Mouse (Mus musculus): ENCODE measurements around the gene Usp35. TPM values are rescaled to one million over a fixed set of nuclear protein-coding genes. Genes with fewer than 3 reads are reported as not detected.

Usp35 gene
- total and polyA plus RNA-seq, 3 experiments: 0.58 to 2.2 TPM; not detected in 1

DNA sequence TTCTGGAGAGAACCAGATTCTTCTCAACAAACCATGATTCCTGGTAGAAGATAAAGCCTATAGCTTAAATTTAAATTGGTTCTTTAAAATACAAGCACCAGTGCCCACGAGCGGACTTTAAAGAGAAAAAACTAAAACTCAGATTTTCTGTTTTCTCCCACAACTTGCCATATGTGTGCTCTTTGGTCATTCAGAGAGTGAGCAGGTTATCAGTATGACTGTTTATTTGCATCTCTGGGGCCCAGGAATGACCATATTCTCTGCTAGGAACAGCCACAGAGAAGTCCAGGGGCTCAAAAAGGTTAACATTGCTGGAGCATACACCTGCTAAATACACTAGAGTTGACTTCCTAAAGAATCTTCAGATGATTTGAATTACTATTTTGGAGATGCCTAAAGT, 33.5 kb downstream of the Usp35 start (continued):
- no peak for TF ChIP-seq CHD2 (IDR thresholded peaks at IDR 0.05; ENCODE audit: low read length)

GRCm38 (mm10) chr7:97297466-97297865, 34.4 kb downstream of the Usp35 start:
- peaks cover 4 to 10% of the 10 kb centered on the region in 2 experiments; a peak in 3 of 4 replicates for H3K36me3 ChIP-seq (ENCODE audit: control insufficient read depth in 1 of 2, insufficient read depth in 2 of 2, low read length in 2 of 2)
- H3K9me3 ChIP-seq (replicated peaks; ENCODE audit: insufficient read depth, low read length): no peaks in the 10 kb centered on the region

GRCm38 (mm10) chr7:97296986-97297385, 34.8 kb downstream of the Usp35 start:
- H3K4me3 ChIP-seq (ENCODE audit: control insufficient read depth in 1 of 2, insufficient read depth in 1 of 2, low read depth in 2 of 2, low read length in 2 of 2): no peak overlapping the region

More at GRCm38 (mm10) chr7:97297466-97297865, 34.4 kb downstream of the Usp35 start:
- Histone ChIP-seq H3K79me2 (ENCODE audit: control insufficient read depth, insufficient read depth, low read length, poor library complexity) (no peaks in the 10 kb centered on the region), H3K9ac (ENCODE audit: control insufficient read depth, low read depth, low read length, poor library complexity, severe bottlenecking) (no peak overlapping the region), H3K27me3 (ENCODE audit: control insufficient read depth in 1 of 2, insufficient read depth in 2 of 2, low read length in 2 of 2) (no peaks in the 10 kb centered on the region), H3K4me1 (ENCODE audit: control insufficient read depth in 1 of 2, insufficient read depth in 2 of 2, low read length in 2 of 2) (peaks cover 5 to 14% of the 10 kb centered on the region in 2 experiments), H3K27ac (ENCODE audit: control insufficient read depth, low read depth, low read length) (no peak overlapping the region), H3K4me3 (ENCODE audit: control insufficient read depth in 1 of 2, insufficient read depth in 1 of 2, low read depth in 2 of 2, low read length in 2 of 2) (no peak overlapping the region)
- DNase-seq (ENCODE audit: low read depth, low spot score): peak; percentile 79
- TF ChIP-seq ZC3H11A (IDR thresholded peaks at IDR 0.05; ENCODE audit: low read depth, low read length) (peak; percentile 96), GABPA (IDR thresholded peaks at IDR 0.05; ENCODE audit: low read depth, low read length) (no peak), TCF12 (IDR thresholded peaks at IDR 0.05; ENCODE audit: low read depth, low read length) (no peak), USF1 (IDR thresholded peaks at IDR 0.05; ENCODE audit: low read depth, low read length) (no peak), KAT2A (conservative IDR thresholded peaks at IDR 0.05; ENCODE audit: low read depth, low read length) (no peak), BHLHE40 (IDR thresholded peaks at IDR 0.05; ENCODE audit: borderline replicate concordance, low read depth, low read length) (no peak), RAD21 (IDR thresholded peaks at IDR 0.05; ENCODE audit: low read depth, low read length) (peak; percentile 95), E2F4 (IDR thresholded peaks at IDR 0.05; ENCODE audit: borderline replicate concordance, low read depth, low read length) (no peak), CHD1 (IDR thresholded peaks at IDR 0.05; ENCODE audit: low read depth, low read length) (no peak), SMC3 (IDR thresholded peaks at IDR 0.05; ENCODE audit: low read depth, low read length) (peak; percentile 96), CTCF (IDR thresholded peaks at IDR 0.05 in 2 of 3, conservative IDR thresholded peaks at IDR 0.05 in 1 of 3; ENCODE audit: control insufficient read depth in 1 of 3, insufficient read depth in 1 of 3, low read depth in 2 of 3, low read length in 3 of 3, poor library complexity in 1 of 3, severe bottlenecking in 1 of 3) (peak; percentile 45 to 92 (median 91)), TAL1 (IDR thresholded peaks at IDR 0.05; ENCODE audit: low read length) (no peak), MAZ (IDR thresholded peaks at IDR 0.05; ENCODE audit: low read depth, low read length) (no peak), NELFE (IDR thresholded peaks at IDR 0.05; ENCODE audit: low read depth, low read length) (no peak)

More at GRCm38 (mm10) chr7:97296986-97297385, 34.8 kb downstream of the Usp35 start:
- H3K36me3 ChIP-seq (ENCODE audit: control insufficient read depth in 1 of 2, insufficient read depth in 2 of 2, low read length in 2 of 2): peaks cover 2 to 12% of the 10 kb centered on the region in 2 experiments; a peak in 3 of 4 replicates
- no peaks in the 10 kb centered on the region for H3K27me3 ChIP-seq (ENCODE audit: control insufficient read depth in 1 of 2, insufficient read depth in 2 of 2, low read length in 2 of 2)
- no peaks in the 10 kb centered on the region for H3K79me2 ChIP-seq (ENCODE audit: control insufficient read depth, insufficient read depth, low read length, poor library complexity)
- no peak for DNase-seq (ENCODE audit: low read depth, low spot score)
- H3K9ac ChIP-seq (ENCODE audit: control insufficient read depth, low read depth, low read length, poor library complexity, severe bottlenecking): no peak overlapping the region
- no peaks in the 10 kb centered on the region for H3K9me3 ChIP-seq (replicated peaks; ENCODE audit: insufficient read depth, low read length)
- peaks cover 5 to 18% of the 10 kb centered on the region in 2 experiments for H3K4me1 ChIP-seq (ENCODE audit: control insufficient read depth in 1 of 2, insufficient read depth in 2 of 2, low read length in 2 of 2)
- no peak for TF ChIP-seq EP300 (IDR thresholded peaks at IDR 0.05; ENCODE audit: low read depth in 1 of 2, low read length in 2 of 2)
- TF ChIP-seq CHD2 (IDR thresholded peaks at IDR 0.05; ENCODE audit: low read length): no peak
- no peak for TF ChIP-seq RCOR1 (IDR thresholded peaks at IDR 0.05; ENCODE audit: low read depth, low read length)
- no peak for TF ChIP-seq KAT2A (conservative IDR thresholded peaks at IDR 0.05; ENCODE audit: low read depth, low read length)
- no peak for TF ChIP-seq CTCF (IDR thresholded peaks at IDR 0.05 in 2 of 3, conservative IDR thresholded peaks at IDR 0.05 in 1 of 3; ENCODE audit: control insufficient read depth in 1 of 3, insufficient read depth in 1 of 3, low read depth in 2 of 3, low read length in 3 of 3, poor library complexity in 1 of 3, severe bottlenecking in 1 of 3)
- H3K27ac ChIP-seq (ENCODE audit: control insufficient read depth, low read depth, low read length): no peak overlapping the region
